Mouse (Mus musculus): ENCODE results near the gene Baiap2.

GRCm38 (mm10) chr11:119914381-119914780 lies 28.2 kb upstream of the Baiap2 start:
- TF ChIP-seq CTCF (conservative IDR thresholded peaks at IDR 0.05; ENCODE audit: low read length) (no peak), POU5F1 (IDR thresholded peaks at IDR 0.05; ENCODE audit: borderline replicate concordance, low read length) (no peak)

Data from E14TG2a.4 (cell line).